Mouse (Mus musculus) kidney, postnatal 14 days (tissue): ENCODE measurements at regions not wholly inside any gene's neighbourhood (a gene's known extent, or its start where the extent isn't known, plus 50 kb on each side); places are given as distances from the start of the nearest gene placed in this dataset.

Source experiments
- DNase-seq: peaks from one replicate; pipeline ENCODE4 v3.0.0; 2022; ENCODE audit warnings: mixed read lengths

GRCm38 (mm10) chr7:67895166-67895565 is 57.5 kb upstream of the Igf1r start:
- DNase-seq = no peak

GRCm38 (mm10) chr7:67892917-67893316 is 59.7 kb upstream of the Igf1r start:
- DNase-seq = no peak

GRCm38 (mm10) chr7:67883040-67883439 is 69.6 kb upstream of the Igf1r start:
- DNase-seq = no peak

GRCm38 (mm10) chr7:67882606-67883005 is 70.0 kb upstream of the Igf1r start:
- DNase-seq = no peak

GRCm38 (mm10) chr7:67878226-67878625 is 74.4 kb upstream of the Igf1r start:
- DNase-seq = no peak

GRCm38 (mm10) chr7:67877587-67877986 is 75.0 kb upstream of the Igf1r start:
- DNase-seq = no peak

GRCm38 (mm10) chr7:67854080-67855022 is 94.8 kb upstream of the Synm start:
- DNase-seq = no peak

GRCm38 (mm10) chr7:67852859-67853258 is 93.3 kb upstream of the Synm start:
- no peak for DNase-seq

GRCm38 (mm10) chr7:67849509-67849862 is 89.9 kb upstream of the Synm start:
- DNase-seq = no peak

- DNase-seq = peak; percentile 67
Observed at GRCm38 (mm10) chr7:67848589-67849508, 89.3 kb upstream of the Synm start.

- peak; percentile 48 for DNase-seq
Observed at GRCm38 (mm10) chr7:67846796-67847195, 87.3 kb upstream of the Synm start.

- DNase-seq = no peak
Observed at GRCm38 (mm10) chr7:67836984-67837383, 77.4 kb upstream of the Synm start.

- DNase-seq = peak; percentile 79
Observed at GRCm38 (mm10) chr7:67836117-67836949, 76.8 kb upstream of the Synm start.

- no peak for DNase-seq
Observed at GRCm38 (mm10) chr7:67831738-67832137, 72.2 kb upstream of the Synm start.

- DNase-seq = no peak
Observed at GRCm38 (mm10) chr7:67827386-67827785, 67.8 kb upstream of the Synm start.

- DNase-seq = no peak
Observed at GRCm38 (mm10) chr7:67826936-67827335, 67.4 kb upstream of the Synm start.

GRCm38 (mm10) chr7:67826368-67826767 is 66.8 kb upstream of the Synm start:
- DNase-seq = no peak

- no peak for DNase-seq
Observed at GRCm38 (mm10) chr7:67825636-67826280, 66.2 kb upstream of the Synm start.

GRCm38 (mm10) chr7:67823943-67824645 is 64.6 kb upstream of the Synm start:
- no peak for DNase-seq

- no peak for DNase-seq
Observed at GRCm38 (mm10) chr7:67819551-67819950, 60.0 kb upstream of the Synm start.

GRCm38 (mm10) chr7:67817556-67817955 is 58.0 kb upstream of the Synm start:
- no peak for DNase-seq

- no peak for DNase-seq
Observed at GRCm38 (mm10) chr7:67814861-67815260, 55.3 kb upstream of the Synm start.
